Mouse (Mus musculus) small intestine, adult 2 months (tissue): ENCODE data around the gene Gm10337. TPM values are rescaled to one million over a fixed set of nuclear protein-coding genes. Genes with fewer than 3 reads are reported as not detected.

Experiments used
- H3K27ac ChIP-seq: fragments of 200-500 bp; 2 replicates; pipeline ENCODE4 v1.5.1; 2012; ENCODE audit warnings: low read depth, low read length, control low read depth, inconsistent platforms; ENCODE audit not compliant: insufficient read depth
- H3K27me3 ChIP-seq: fragments of 200-500 bp; 2 replicates; pipeline ENCODE4 v1.6.1; 2012; ENCODE audit warnings: mild to moderate bottlenecking, moderate library complexity, low read length, inconsistent platforms; ENCODE audit not compliant: control insufficient read depth, insufficient read depth
- H3K36me3 ChIP-seq: fragments of 200-500 bp; 2 replicates; pipeline ENCODE4 v1.6.1; 2012; ENCODE audit warnings: mild to moderate bottlenecking, low read length, control low read depth, inconsistent platforms; ENCODE audit not compliant: control insufficient read depth, insufficient read depth
- H3K4me1 ChIP-seq: fragments of 200-500 bp; 2 replicates; pipeline ENCODE4 v1.6.1; 2012; ENCODE audit warnings: low read length, inconsistent platforms, mixed read lengths; ENCODE audit not compliant: control insufficient read depth, insufficient read depth, insufficient read length
- H3K4me3 ChIP-seq: fragments of 200-500 bp; 2 replicates; pipeline ENCODE4 v1.5.1; 2012; ENCODE audit warnings: low read depth, mild to moderate bottlenecking, control low read depth, inconsistent platforms, low read length, moderate library complexity
- CTCF ChIP-seq: fragments of 200-500 bp; IDR thresholded peaks from 2 replicates; pipeline ENCODE4 v1.5.1; 2012; ENCODE audit warnings: low read depth, mild to moderate bottlenecking, control low read depth, inconsistent platforms, low read length, moderate library complexity, mixed read lengths; ENCODE audit not compliant: insufficient replicate concordance, insufficient read length; ENCODE audit errors: extremely low read depth
- POLR2A ChIP-seq: fragments of 200-500 bp; IDR thresholded peaks from 2 replicates; pipeline ENCODE4 v1.6.1; 2012; ENCODE audit warnings: low read depth, mild to moderate bottlenecking, control low read depth, inconsistent platforms, low read length, moderate library complexity
- WGBS: fragments of 180-500 bp; shearing (Covaris S2); methylation state at CpG from one replicate; pipeline ENCODE4 v1.1.7; 2018; 5-methylcytosine and 5-hydroxymethylcytosine counted together
- polyA plus RNA-seq: library from polyadenylated mRNA; depleted of rRNA; stranded (reverse); fragments of >200 nt; gene quantifications from 2 replicates; pipeline ENCODE4 v1.2.3, GENCODE M21; 2012; rRNA removed

Gene Gm10337
- polyA plus RNA-seq = not detected in 2 replicates

DNA sequence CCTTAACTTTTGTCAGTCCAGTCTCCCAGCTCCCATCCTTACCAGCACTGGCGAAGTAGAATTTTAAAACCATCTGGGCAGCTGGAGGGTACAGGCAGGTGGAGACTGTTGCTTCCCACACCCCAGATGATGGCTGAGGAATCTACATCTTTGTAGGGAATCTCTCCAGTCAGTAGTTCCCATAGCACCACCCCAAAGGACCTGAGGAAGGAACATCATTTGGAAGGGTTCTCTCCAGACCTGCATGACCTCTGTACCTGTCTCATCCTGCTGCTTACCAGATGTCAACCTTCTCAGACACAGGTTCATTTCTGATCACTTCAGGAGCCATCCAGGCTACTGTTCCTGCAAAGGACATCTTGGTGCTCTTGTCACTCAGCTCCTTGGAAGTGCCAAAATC, at the start of gene Gm10337:
Gm10337 (plus strand) TSS at position 276 of the 400 bp plus-strand sequence.
- no peak for TF ChIP-seq POLR2A
- no peak for TF ChIP-seq CTCF
- Histone ChIP-seq H3K4me3 (no peak within 1 kb of the TSS), H3K27me3 (no peaks in the 10 kb centered on the region), H3K27ac (no peak within 1 kb of the TSS), H3K36me3 (peaks cover 34% of the 10 kb centered on the region), H3K4me1 (peaks cover 15% of the 10 kb centered on the region)
- WGBS = 88% methylated on average over 1 of the region's 1 CpGs

- H3K27ac ChIP-seq = no peak overlapping the region
Observed at GRCm38 (mm10) chr15:102455993-102456392, 47.5 kb upstream of the Gm10337 start.

GRCm38 (mm10) chr15:102458050-102458736, 45.3 kb upstream of the Gm10337 start:
- 64% methylated on average over 5 of the region's 5 CpGs for WGBS
- peak overlapping the region; percentile 72 for H3K27ac ChIP-seq
- H3K4me3 ChIP-seq = no peak overlapping the region
- peaks cover 10% of the 10 kb centered on the region for H3K4me1 ChIP-seq
- peaks cover 17% of the 10 kb centered on the region for H3K36me3 ChIP-seq
- no peak for TF ChIP-seq POLR2A
- TF ChIP-seq CTCF = no peak
- no peaks in the 10 kb centered on the region for H3K27me3 ChIP-seq

More at GRCm38 (mm10) chr15:102455993-102456392, 47.5 kb upstream of the Gm10337 start:
- Histone ChIP-seq H3K27me3 (no peaks in the 10 kb centered on the region), H3K36me3 (0 out of 2 replicates have a peak, but pooled peaks cover 3% of the 10 kb centered on the region), H3K4me3 (no peak overlapping the region), H3K4me1 (peaks cover 8% of the 10 kb centered on the region; the same call in 1 of the 2 replicates)
- TF ChIP-seq CTCF (peak; percentile 49; the same call in 1 of the 2 replicates), POLR2A (no peak)
- WGBS = 59% methylated on average over 6 of the region's 6 CpGs

DNA sequence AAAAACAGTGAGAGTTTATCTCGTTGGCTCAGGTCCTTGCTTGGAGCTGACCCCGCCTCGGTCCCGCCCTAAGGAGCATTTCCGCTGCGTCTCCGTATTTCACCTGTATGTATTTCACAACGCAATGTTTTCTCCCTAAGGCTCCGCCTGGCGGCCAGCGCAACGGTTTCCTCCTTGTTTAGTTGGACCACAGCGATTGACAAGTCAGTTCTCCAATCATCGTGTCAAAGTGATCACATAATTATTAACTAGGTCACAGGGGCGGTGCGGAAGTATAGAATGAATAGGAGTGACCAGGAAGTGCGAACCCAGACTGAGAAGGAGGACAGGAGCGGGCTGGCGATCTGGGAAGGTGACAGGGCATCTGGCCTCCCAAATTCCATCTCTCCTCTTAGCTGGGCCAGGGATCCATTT, 44.6 kb upstream of the Gm10337 start, which contains the start of gene Prr13:
Prr13 (plus strand) TSS at position 125 of the 414 bp plus-strand sequence.
- peaks cover 22% of the 10 kb centered on the region for H3K36me3 ChIP-seq
- H3K27ac ChIP-seq = peak within 1 kb of the TSS; percentile 80
- peaks cover 10% of the 10 kb centered on the region for H3K4me1 ChIP-seq
- H3K4me3 ChIP-seq = peak within 1 kb of the TSS; percentile 69
- under 1% methylated on average over 19 of the region's 19 CpGs for WGBS
- no peaks in the 10 kb centered on the region for H3K27me3 ChIP-seq
- TF ChIP-seq CTCF (peak; percentile 82; the same call in 1 of the 2 replicates), POLR2A (peak; percentile 97)

GRCm38 (mm10) chr15:102459381-102459780, 44.1 kb upstream of the Gm10337 start:
- H3K36me3 ChIP-seq = peaks cover 25% of the 10 kb centered on the region
- H3K27me3 ChIP-seq = no peaks in the 10 kb centered on the region
- WGBS = 7% methylated on average over 6 of the region's 6 CpGs
- no peak for TF ChIP-seq POLR2A
- TF ChIP-seq CTCF = no peak
- H3K4me1 ChIP-seq = peaks cover 10% of the 10 kb centered on the region
- H3K4me3 ChIP-seq = peak overlapping the region; percentile 69
- H3K27ac ChIP-seq = peak overlapping the region; percentile 80

- TF ChIP-seq CTCF (no peak), POLR2A (peak; percentile 37; the same call in 1 of the 2 replicates)
- Histone ChIP-seq H3K4me1 (peaks cover 10% of the 10 kb centered on the region), H3K36me3 (peaks cover 27% of the 10 kb centered on the region), H3K4me3 (peak overlapping the region; percentile 69), H3K27me3 (no peaks in the 10 kb centered on the region), H3K27ac (peak overlapping the region; percentile 80)
- WGBS = 13% methylated on average over 5 of the region's 5 CpGs
Observed at GRCm38 (mm10) chr15:102459847-102460246, 43.7 kb upstream of the Gm10337 start.

- H3K27me3 ChIP-seq = no peaks in the 10 kb centered on the region
- 71% methylated on average over 12 of the region's 12 CpGs for WGBS
Observed at GRCm38 (mm10) chr15:102460409-102460808, 43.1 kb upstream of the Gm10337 start.

More at GRCm38 (mm10) chr15:102460409-102460808, 43.1 kb upstream of the Gm10337 start:
- peaks cover 30% of the 10 kb centered on the region for H3K36me3 ChIP-seq
- H3K27ac ChIP-seq = peak overlapping the region; percentile 80; the same call in 1 of the 2 replicates
- TF ChIP-seq POLR2A (no peak), CTCF (no peak)
- H3K4me1 ChIP-seq = peaks cover 10% of the 10 kb centered on the region
- peak overlapping the region; percentile 69 for H3K4me3 ChIP-seq
